Mouse (Mus musculus): Measurements from ENCODE around the gene Tepsin. TPM values are rescaled to one million over a fixed set of nuclear protein-coding genes. Genes with fewer than 3 reads are reported as not detected.

The Tepsin gene
- polyA plus RNA-seq, 1 experiment from 2014 or later: 19.3 TPM

GRCm38 (mm10) chr11:120107026-120107425 lies 8.5 kb upstream of the Tepsin start:
- Histone ChIP-seq H3K4me2 (no peak overlapping the region), H3K9ac (no peak overlapping the region), H3K36me3 (peaks cover 61% of the 10 kb centered on the region), H3K27me3 (no peaks in the 10 kb centered on the region), H3K4me1 (replicated peaks) (peaks cover 8% of the 10 kb centered on the region; the same call in 1 of the 2 replicates), H3K4me3 (no peak overlapping the region), H3K9me3 (no peaks in the 10 kb centered on the region), H3K27ac (no peak overlapping the region)
- 84% methylated on average over 2 of the region's 2 CpGs for WGBS
- ATAC-seq (ENCODE audit: low FRiP score): no peak

- Histone ChIP-seq H3K9me3 (no peaks in the 10 kb centered on the region), H3K9ac (no peak overlapping the region), H3K27me3 (no peaks in the 10 kb centered on the region), H3K27ac (no peak overlapping the region), H3K4me2 (no peak overlapping the region), H3K4me1 (replicated peaks) (peaks cover 20% of the 10 kb centered on the region), H3K4me3 (no peak overlapping the region), H3K36me3 (peaks cover 49% of the 10 kb centered on the region)
- WGBS: 97% methylated on average over 3 of the region's 3 CpGs
- ATAC-seq (ENCODE audit: low FRiP score): no peak
Measured at GRCm38 (mm10) chr11:120103431-120103997, 5.0 kb upstream of the Tepsin start.

- Histone ChIP-seq H3K9ac (peak overlapping the region; percentile 40; the same call in 1 of the 2 replicates), H3K4me3 (no peak overlapping the region; the same call in 1 of the 2 replicates), H3K4me1 (replicated peaks) (peaks cover 36% of the 10 kb centered on the region), H3K27me3 (no peaks in the 10 kb centered on the region), H3K36me3 (peaks cover 36% of the 10 kb centered on the region), H3K27ac (peak overlapping the region; percentile 63), H3K4me2 (no peak overlapping the region), H3K9me3 (no peaks in the 10 kb centered on the region)
- no peak for ATAC-seq (ENCODE audit: low FRiP score)
- 0% methylated on average over 3 of the region's 3 CpGs for WGBS
Measured at GRCm38 (mm10) chr11:120101036-120101435, 2.5 kb upstream of the Tepsin start.

- Histone ChIP-seq H3K27me3 (no peaks in the 10 kb centered on the region; the same call in 1 of the 2 replicates), H3K4me1 (replicated peaks) (peaks cover 14% of the 10 kb centered on the region), H3K4me2 (no peak overlapping the region), H3K27ac (no peak overlapping the region), H3K36me3 (peaks cover 68% of the 10 kb centered on the region), H3K4me3 (no peak overlapping the region), H3K9me3 (no peaks in the 10 kb centered on the region), H3K9ac (no peak overlapping the region)
- 0 out of 2 replicates have a peak, but pooled peaks have one; percentile 14 for ATAC-seq (ENCODE audit: low FRiP score)
- 80% methylated on average over 23 of the region's 23 CpGs for WGBS
Measured at GRCm38 (mm10) chr11:120092817-120093591, 5.5 kb downstream of the Tepsin start.

GRCm38 (mm10) chr11:120090661-120091060 lies 7.9 kb downstream of the Tepsin start:
- no peak for ATAC-seq (ENCODE audit: low FRiP score)
- H3K27me3 ChIP-seq: no peaks in the 10 kb centered on the region; the same call in 1 of the 2 replicates
- no peak overlapping the region for H3K4me3 ChIP-seq
- 93% methylated on average over 4 of the region's 4 CpGs for WGBS
- H3K4me2 ChIP-seq: no peak overlapping the region
- H3K9me3 ChIP-seq: no peaks in the 10 kb centered on the region
- peaks cover 6% of the 10 kb centered on the region for H3K4me1 ChIP-seq (replicated peaks)
- H3K27ac ChIP-seq: no peak overlapping the region
- no peak overlapping the region for H3K9ac ChIP-seq
- peaks cover 57% of the 10 kb centered on the region for H3K36me3 ChIP-seq

GRCm38 (mm10) chr11:120086702-120087152 lies 11.8 kb downstream of the Tepsin start, which contains the start of gene Cep131:
TSS of gene Cep131 (minus strand) at chr11:120086827.
- Histone ChIP-seq H3K4me2 (peak within 1 kb of the TSS; percentile 97), H3K9ac (peak within 1 kb of the TSS; percentile 98), H3K27ac (peak within 1 kb of the TSS; percentile 92), H3K27me3 (no peaks in the 10 kb centered on the region; the same call in 1 of the 2 replicates), H3K36me3 (peaks cover 41% of the 10 kb centered on the region), H3K4me3 (peak within 1 kb of the TSS; percentile 97), H3K9me3 (no peaks in the 10 kb centered on the region), H3K4me1 (replicated peaks) (peaks cover 15% of the 10 kb centered on the region)
- WGBS: under 1% methylated on average over 38 of the region's 42 CpGs
- ATAC-seq (ENCODE audit: low FRiP score): peak; percentile 99

- Histone ChIP-seq H3K4me1 (replicated peaks) (peaks cover 15% of the 10 kb centered on the region), H3K4me2 (peak overlapping the region; percentile 97), H3K9me3 (no peaks in the 10 kb centered on the region), H3K27me3 (no peaks in the 10 kb centered on the region; the same call in 1 of the 2 replicates), H3K4me3 (peak overlapping the region; percentile 97), H3K36me3 (peaks cover 40% of the 10 kb centered on the region), H3K9ac (peak overlapping the region; percentile 98), H3K27ac (peak overlapping the region; percentile 92)
- peak; percentile 49 for ATAC-seq (ENCODE audit: low FRiP score)
- WGBS: under 1% methylated on average over 25 of the region's 25 CpGs
Measured at GRCm38 (mm10) chr11:120085891-120086627, 12.5 kb downstream of the Tepsin start.

- Histone ChIP-seq H3K27me3 (no peaks in the 10 kb centered on the region), H3K9me3 (no peaks in the 10 kb centered on the region), H3K4me1 (replicated peaks) (peaks cover 11% of the 10 kb centered on the region), H3K27ac (no peak overlapping the region), H3K4me3 (no peak overlapping the region), H3K4me2 (no peak overlapping the region), H3K36me3 (peaks cover 85% of the 10 kb centered on the region), H3K9ac (no peak overlapping the region)
- no peak for ATAC-seq (ENCODE audit: low FRiP score)
- WGBS: 95% methylated on average over 6 of the region's 6 CpGs
Measured at GRCm38 (mm10) chr11:120080282-120080681, 18.2 kb downstream of the Tepsin start.

- Histone ChIP-seq H3K9ac (no peak overlapping the region), H3K27me3 (0 out of 2 replicates have a peak, but pooled peaks cover 3% of the 10 kb centered on the region), H3K4me1 (replicated peaks) (peaks cover 12% of the 10 kb centered on the region), H3K4me2 (no peak overlapping the region), H3K36me3 (peaks cover 97% of the 10 kb centered on the region), H3K9me3 (no peaks in the 10 kb centered on the region), H3K27ac (no peak overlapping the region), H3K4me3 (no peak overlapping the region)
- WGBS: 83% methylated on average over 3 of the region's 3 CpGs
- no peak for ATAC-seq (ENCODE audit: low FRiP score)
Measured at GRCm38 (mm10) chr11:120076191-120076590, 22.3 kb downstream of the Tepsin start.

GRCm38 (mm10) chr11:120072986-120073647 lies 25.4 kb downstream of the Tepsin start:
- Histone ChIP-seq H3K4me1 (replicated peaks) (peaks cover 22% of the 10 kb centered on the region), H3K9me3 (no peaks in the 10 kb centered on the region), H3K4me2 (no peak overlapping the region), H3K4me3 (no peak overlapping the region), H3K27ac (no peak overlapping the region), H3K27me3 (0 out of 2 replicates have a peak, but pooled peaks cover 3% of the 10 kb centered on the region), H3K9ac (no peak overlapping the region), H3K36me3 (peaks cover 94% of the 10 kb centered on the region)
- 96% methylated on average over 9 of the region's 9 CpGs for WGBS
- ATAC-seq (ENCODE audit: low FRiP score): no peak

GRCm38 (mm10) chr11:120071731-120072320 lies 26.7 kb downstream of the Tepsin start:
- no peaks in the 10 kb centered on the region for H3K9me3 ChIP-seq
- H3K4me3 ChIP-seq: no peak overlapping the region
- no peak overlapping the region for H3K9ac ChIP-seq
- 82% methylated on average over 7 of the region's 7 CpGs for WGBS
- peaks cover 94% of the 10 kb centered on the region for H3K36me3 ChIP-seq
- no peak overlapping the region for H3K27ac ChIP-seq
- no peak overlapping the region for H3K4me2 ChIP-seq
- H3K4me1 ChIP-seq (replicated peaks): peaks cover 22% of the 10 kb centered on the region
- H3K27me3 ChIP-seq: 0 out of 2 replicates have a peak, but pooled peaks cover 3% of the 10 kb centered on the region
- ATAC-seq (ENCODE audit: low FRiP score): no peak

Measured in hindbrain, embryonic 13.5 days (tissue).